In the genomic region with DNA sequence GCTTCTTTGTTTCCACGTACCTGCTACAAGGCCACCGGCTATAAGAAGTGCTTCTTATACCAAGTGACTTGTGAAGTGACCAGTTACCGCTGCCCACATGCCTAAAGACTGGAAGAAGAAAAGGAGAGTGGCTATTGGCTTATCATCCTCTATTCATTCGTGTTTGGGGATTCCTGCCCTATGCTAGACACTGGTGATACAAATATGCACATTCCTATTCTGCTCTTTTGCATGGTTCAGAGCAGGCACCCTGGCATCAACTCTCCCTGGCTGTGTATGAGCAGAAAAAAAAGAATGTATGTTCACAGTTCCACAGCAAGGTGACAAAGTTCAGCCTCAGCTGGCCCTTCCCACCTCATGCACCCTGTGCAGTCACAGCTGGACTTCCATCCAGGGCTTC, we compare ENCODE assay signal across 15 mouse cellular contexts.
DNase-seq lines count a peak whose midpoint lies in the region; ATAC-seq and TF ChIP-seq lines count a peak whose summit lies in the region.
"Had no signal": no experiment of that assay in that cellular context is flagged by ENCODE, and none has a peak within 500 bp of the region (broad histone marks: within the 10 kb centered on the region; RNA-seq: fewer than 3 reads in every experiment).

No protein-coding gene starts in this region.

- TF ChIP-seq CTCF in left cerebral cortex, adult 2 months (IDR thresholded peaks at IDR 0.05): no peak
- no peak for TF ChIP-seq CTCF in Patski (IDR thresholded peaks at IDR 0.05)

- peak overlapping the region; percentile 62 for H3K27ac ChIP-seq in forebrain, embryonic 13.5 days
- H3K27ac ChIP-seq in forebrain, embryonic 11.5 days (ENCODE audit: low read depth, low read length): no peak overlapping the region
- H3K27ac ChIP-seq in left cerebral cortex, adult 2 months: peak overlapping the region; percentile 66; the same call in 1 of the 2 replicates
- peak overlapping the region; percentile 10; the same call in 1 of the 2 replicates for H3K27ac ChIP-seq in neural tube, embryonic 14.5 days (ENCODE audit: low read depth, low read length)
- H3K27ac ChIP-seq: heart, embryonic 15.5 days; macrophage had no signal

- H3K4me1 ChIP-seq in forebrain, embryonic 13.5 days: peaks cover 64% of the 10 kb centered on the region
- H3K4me1 ChIP-seq in forebrain, embryonic 11.5 days (replicated peaks; ENCODE audit: control insufficient read depth, insufficient read depth, low read length): peaks cover 8% of the 10 kb centered on the region; the same call in 1 of the 2 replicates
- peaks cover 23% of the 10 kb centered on the region for H3K4me1 ChIP-seq in neural tube, embryonic 14.5 days (ENCODE audit: control insufficient read depth, insufficient read depth, low read length)

- POLR2A ChIA-PET in Patski (lab: Charles Lee): no interaction called here

- peaks cover 7% of the 10 kb centered on the region for H3K36me3 ChIP-seq in forebrain, embryonic 13.5 days (ENCODE audit: poor library complexity, severe bottlenecking)
- no peaks in the 10 kb centered on the region for H3K36me3 ChIP-seq in forebrain, embryonic 11.5 days (ENCODE audit: control insufficient read depth, insufficient read depth, low read length)
- peaks cover 4% of the 10 kb centered on the region; the same call in 1 of the 2 replicates for H3K36me3 ChIP-seq in neural tube, embryonic 14.5 days (ENCODE audit: control insufficient read depth, insufficient read depth, low read length)
- H3K36me3 ChIP-seq: heart, embryonic 15.5 days had no signal

- in situ Hi-C loops in Patski (cut with MboI; ENCODE audit: low pct_unique_long_range_greater_than_20kb): no loop called here

- CTCF ChIA-PET in Patski (lab: Charles Lee): interaction anchor here (1.2 kb wide), 1 partner anchor 24 kb away, joined by 3 read pairs; no protein-coding TSS in a partner anchor

- no peaks in the 10 kb centered on the region for H3K27me3 ChIP-seq in forebrain, embryonic 13.5 days
- no peaks in the 10 kb centered on the region for H3K27me3 ChIP-seq in forebrain, embryonic 11.5 days (ENCODE audit: control insufficient read depth, insufficient read depth, low read length)
- no peaks in the 10 kb centered on the region for H3K27me3 ChIP-seq in Patski
- no peaks in the 10 kb centered on the region for H3K27me3 ChIP-seq in neural tube, embryonic 14.5 days (ENCODE audit: control insufficient read depth, insufficient read depth, low read length)

- H3K4me3 ChIP-seq in forebrain, embryonic 13.5 days: no peak overlapping the region
- H3K4me3 ChIP-seq in forebrain, embryonic 11.5 days (ENCODE audit: low read depth, low read length): no peak overlapping the region
- H3K4me3 ChIP-seq in left cerebral cortex, adult 2 months: no peak overlapping the region
- no peak overlapping the region for H3K4me3 ChIP-seq in neural tube, embryonic 14.5 days (ENCODE audit: low read depth, low read length)
- H3K4me3 ChIP-seq: heart, embryonic 15.5 days had no signal

- no peak overlapping the region for H3K9ac ChIP-seq in forebrain, embryonic 13.5 days
- H3K9ac ChIP-seq in forebrain, embryonic 11.5 days (ENCODE audit: low read length): no peak overlapping the region
- no peak overlapping the region for H3K9ac ChIP-seq in neural tube, embryonic 14.5 days (replicated peaks; ENCODE audit: low read depth, low read length)
- H3K9ac ChIP-seq: heart, embryonic 15.5 days had no signal

- DNase-seq in forebrain, embryonic 11.5 days (ENCODE audit: low spot score): no peak
- no peak for DNase-seq in left cerebral cortex, adult 2 months (ENCODE audit: extremely low spot score in 1 of 2, low spot score in 2 of 2)
- DNase-seq in left cerebral cortex, postnatal 36 days (ENCODE audit: low spot score in 2 of 2): no peak
- no peak for DNase-seq in Patski (ENCODE audit: low read depth, low spot score)
- no peak for DNase-seq in right cerebral cortex, adult 2 months (ENCODE audit: low spot score in 2 of 2)
- DNase-seq in adrenal gland, postnatal 25 days: no peak
- DNase-seq: cerebellum, postnatal 36 days; heart, adult 18-20 months; kidney, adult 9 months; lung, adult 18-20 months; thymus, postnatal 14 days had no signal

- intact Hi-C loops in left cerebral cortex, adult 2 months (cut with DNase I): no loop called here
- intact Hi-C loops in left cerebral cortex, postnatal 36 days (cut with DNase I): no loop called here

- no peak overlapping the region for H3K4me2 ChIP-seq in forebrain, embryonic 13.5 days
- no peak overlapping the region for H3K4me2 ChIP-seq in forebrain, embryonic 11.5 days (ENCODE audit: low read depth, low read length, severe bottlenecking)
- no peak overlapping the region for H3K4me2 ChIP-seq in neural tube, embryonic 14.5 days (ENCODE audit: low read depth, low read length)
- H3K4me2 ChIP-seq: heart, embryonic 15.5 days had no signal

- WGBS in forebrain, embryonic 13.5 days: 78% methylated on average over 4 of the region's 4 CpGs
- 74% methylated on average over 4 of the region's 4 CpGs for WGBS in forebrain, embryonic 11.5 days
- WGBS in neural tube, embryonic 14.5 days: 88% methylated on average over 4 of the region's 4 CpGs

- no peaks in the 10 kb centered on the region for H3K9me3 ChIP-seq in forebrain, embryonic 13.5 days (replicated peaks)
- H3K9me3 ChIP-seq in forebrain, embryonic 11.5 days (ENCODE audit: control insufficient read depth, low read length): no peaks in the 10 kb centered on the region
- no peaks in the 10 kb centered on the region for H3K9me3 ChIP-seq in neural tube, embryonic 14.5 days (ENCODE audit: control insufficient read depth, low read length)
- H3K9me3 ChIP-seq: heart, embryonic 15.5 days had no signal

- ATAC-seq in forebrain, embryonic 13.5 days: no peak
- ATAC-seq in forebrain, embryonic 11.5 days (replicated peaks; ENCODE audit: low FRiP score): no peak
- peak; percentile 80 for ATAC-seq in Patski
- no peak for ATAC-seq in neural tube, embryonic 14.5 days (ENCODE audit: low read depth)
